Mouse (Mus musculus): ENCODE results near the gene Ppa1.

- TF ChIP-seq GATA1 (IDR thresholded peaks at IDR 0.05; ENCODE audit: borderline replicate concordance, low read length) (no peak), FLI1 (IDR thresholded peaks at IDR 0.05; ENCODE audit: low read length) (no peak)
Measured at GRCm38 (mm10) chr10:61646557-61646956, 1.8 kb upstream of the Ppa1 start.

All from megakaryocyte, embryonic 14.5 days (primary cell).